Mouse (Mus musculus) cerebral cortex, adult 2 months (tissue): ENCODE data around the gene Car3.

ENCODE experiments used
- WGBS: fragments of 180-500 bp; shearing (Covaris S2); methylation state at CpG from one replicate; pipeline ENCODE4 v1.1.7; 2018; 5-methylcytosine and 5-hydroxymethylcytosine counted together

The Car3 gene

GRCm38 (mm10) chr3:14917261-14917660 lies 53.9 kb downstream of the Car3 start:
- 58% methylated on average over 2 of the region's 2 CpGs for WGBS
